Mouse (Mus musculus): ENCODE results near the gene Nap1l3.

The Nap1l3 gene

DNA sequence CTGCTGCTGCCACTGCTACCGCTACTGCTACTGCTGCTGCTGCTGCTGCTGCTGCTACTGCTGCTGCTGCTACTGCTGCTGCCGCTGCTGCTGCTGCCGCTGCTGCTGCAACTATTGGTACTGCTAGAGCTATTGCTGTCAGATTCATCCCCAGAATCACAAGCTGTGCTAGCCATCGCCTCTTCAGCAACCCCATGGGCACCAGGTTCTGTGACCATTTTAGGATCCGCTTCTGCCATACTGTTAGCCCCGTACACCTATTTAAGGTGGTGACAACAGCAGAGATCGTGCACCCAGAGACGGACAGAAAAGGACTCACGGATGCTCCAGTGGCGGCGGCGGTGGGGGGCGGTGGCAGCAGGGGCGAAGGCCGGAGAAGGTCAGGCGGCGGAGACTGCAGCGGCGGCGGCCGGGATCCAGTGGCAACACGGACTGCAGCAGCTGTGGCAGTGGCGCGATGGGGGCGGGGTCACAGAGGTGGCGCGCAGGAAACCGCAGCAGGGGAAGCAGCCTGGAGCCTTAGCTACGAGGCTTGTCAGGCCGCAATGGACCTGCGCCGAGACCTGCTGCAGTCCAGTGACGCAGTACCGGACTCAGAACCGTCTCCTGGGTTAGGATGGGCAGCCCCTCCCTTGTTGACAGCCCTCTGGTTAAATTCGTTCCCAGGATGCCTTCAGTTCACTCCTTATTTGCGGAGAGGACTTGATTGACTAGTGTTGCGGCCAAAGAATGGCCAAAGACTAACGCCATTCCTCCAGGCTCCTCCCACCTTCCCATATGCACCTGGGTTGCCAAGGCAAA, at the start of gene Nap1l3:
Gene Nap1l3, minus strand, starts transcription at position 621 of the 801 bp plus-strand sequence.
- peak; percentile 100 for ATAC-seq (ENCODE audit: low TSS enrichment)

DNA sequence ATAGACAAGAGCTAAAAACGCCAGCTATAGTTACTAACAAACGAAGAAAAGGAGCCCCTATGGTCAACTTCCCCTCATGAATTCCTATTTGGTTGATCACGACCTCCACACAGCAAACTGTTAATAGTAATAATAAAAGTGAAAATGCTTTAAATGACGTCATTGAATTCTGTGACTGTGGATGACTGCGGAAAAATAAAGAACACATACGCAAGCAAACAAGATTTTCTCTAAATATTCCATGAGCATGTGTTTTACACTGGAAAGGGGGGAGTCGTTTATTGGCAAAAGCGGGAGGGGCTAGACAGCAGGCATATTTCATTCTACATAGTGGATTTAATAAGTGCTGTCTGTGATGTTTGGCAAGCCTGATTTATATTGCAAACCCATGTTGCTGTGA, 451 bp upstream of the Nap1l3 start:
- peak; percentile 13; the same call in 1 of the 2 replicates for ATAC-seq (ENCODE audit: low TSS enrichment)

Measured in frontal cortex, adult (tissue).